ENCODE assay signal across 10 mouse cellular contexts in genomic region chr17:34996411-34997141, GRCm38 (mm10). TPM values are rescaled to one million over a fixed set of nuclear protein-coding genes. Genes with fewer than 3 reads are reported as not detected.
DNase-seq lines count a peak whose midpoint lies in the region; ATAC-seq and TF ChIP-seq lines count a peak whose summit lies in the region.
"Had no signal": no experiment of that assay in that cellular context is flagged by ENCODE, and none has a peak within 500 bp of the region (broad histone marks: within the 10 kb centered on the region; RNA-seq: fewer than 3 reads in every experiment).

No protein-coding gene starts in this region.

- 91% methylated on average over 12 of the region's 14 CpGs for WGBS in forebrain, embryonic 11.5 days
- WGBS in forebrain, postnatal 0 days, result 90% methylated on average over 12 of the region's 14 CpGs
- WGBS in lung, embryonic 14.5 days, result 87% methylated on average over 12 of the region's 14 CpGs
- 82% methylated on average over 12 of the region's 14 CpGs for WGBS in lung, postnatal 0 days
- 89% methylated on average over 12 of the region's 14 CpGs for WGBS in embryonic facial prominence, embryonic 11.5 days
- 59% methylated on average over 13 of the region's 14 CpGs for WGBS in liver, embryonic 13.5 days (ENCODE audit: insufficient replicate concordance)

- no peak overlapping the region; the same call in 1 of the 2 replicates for H3K9ac ChIP-seq in forebrain, embryonic 11.5 days (ENCODE audit: low read length)
- no peak overlapping the region for H3K9ac ChIP-seq in forebrain, postnatal 0 days
- no peak overlapping the region for H3K9ac ChIP-seq in lung, embryonic 14.5 days
- no peak overlapping the region for H3K9ac ChIP-seq in lung, postnatal 0 days (replicated peaks; ENCODE audit: low read depth)
- peak overlapping the region; percentile 22; the same call in 1 of the 2 replicates for H3K9ac ChIP-seq in embryonic facial prominence, embryonic 11.5 days (replicated peaks; ENCODE audit: low read length)
- H3K9ac ChIP-seq in liver, embryonic 13.5 days, result peak overlapping the region; percentile 86
- H3K9ac ChIP-seq: limb, embryonic 15.5 days had no signal

- H3K27ac ChIP-seq in forebrain, embryonic 11.5 days (ENCODE audit: low read depth, low read length), result no peak overlapping the region
- no peak overlapping the region for H3K27ac ChIP-seq in forebrain, postnatal 0 days (ENCODE audit: low read depth, low read length)
- no peak overlapping the region for H3K27ac ChIP-seq in lung, embryonic 14.5 days (ENCODE audit: low read depth)
- no peak overlapping the region for H3K27ac ChIP-seq in lung, postnatal 0 days (ENCODE audit: low read length)
- H3K27ac ChIP-seq in embryonic facial prominence, embryonic 11.5 days (replicated peaks; ENCODE audit: low read depth, low read length), result no peak overlapping the region
- H3K27ac ChIP-seq in liver, embryonic 13.5 days, result peak overlapping the region; percentile 97
- H3K27ac ChIP-seq: limb, embryonic 15.5 days had no signal

- H3K4me2 ChIP-seq in forebrain, embryonic 11.5 days (ENCODE audit: low read depth, low read length, severe bottlenecking), result no peak overlapping the region
- no peak overlapping the region for H3K4me2 ChIP-seq in forebrain, postnatal 0 days (ENCODE audit: low read depth)
- peak overlapping the region; percentile 96 for H3K4me2 ChIP-seq in lung, embryonic 14.5 days
- H3K4me2 ChIP-seq in lung, postnatal 0 days (replicated peaks; ENCODE audit: low read depth, low read length), result no peak overlapping the region
- H3K4me2 ChIP-seq in embryonic facial prominence, embryonic 11.5 days (ENCODE audit: low read depth, low read length), result no peak overlapping the region
- peak overlapping the region; percentile 85 for H3K4me2 ChIP-seq in liver, embryonic 13.5 days
- H3K4me2 ChIP-seq: limb, embryonic 15.5 days had no signal

- TF ChIP-seq CTCF in forebrain, postnatal 0 days (IDR thresholded peaks at IDR 0.05; ENCODE audit: low read depth), result no peak
- no peak for TF ChIP-seq CTCF in lung, embryonic 14.5 days (IDR thresholded peaks at IDR 0.05; ENCODE audit: low read depth)
- TF ChIP-seq CTCF in lung, postnatal 0 days (IDR thresholded peaks at IDR 0.05), result no peak

- peaks cover 4% of the 10 kb centered on the region; the same call in 1 of the 2 replicates for H3K36me3 ChIP-seq in forebrain, embryonic 11.5 days (ENCODE audit: control insufficient read depth, insufficient read depth, low read length)
- H3K36me3 ChIP-seq in forebrain, postnatal 0 days (ENCODE audit: insufficient read depth), result no peaks in the 10 kb centered on the region
- H3K36me3 ChIP-seq in lung, embryonic 14.5 days (ENCODE audit: insufficient read depth), result peaks cover 29% of the 10 kb centered on the region
- no peaks in the 10 kb centered on the region for H3K36me3 ChIP-seq in lung, postnatal 0 days (ENCODE audit: insufficient read depth, low read length)
- no peaks in the 10 kb centered on the region for H3K36me3 ChIP-seq in embryonic facial prominence, embryonic 11.5 days (replicated peaks; ENCODE audit: control insufficient read depth, insufficient read depth, low read depth, low read length)
- H3K36me3 ChIP-seq in liver, embryonic 13.5 days, result peaks cover 42% of the 10 kb centered on the region

- no peak for TF ChIP-seq EP300 in lung, postnatal 0 days (IDR thresholded peaks at IDR 0.05)

- no peak overlapping the region for H3K4me3 ChIP-seq in forebrain, embryonic 11.5 days (ENCODE audit: low read depth, low read length)
- no peak overlapping the region for H3K4me3 ChIP-seq in forebrain, postnatal 0 days (ENCODE audit: low read depth, low read length)
- H3K4me3 ChIP-seq in lung, embryonic 14.5 days (ENCODE audit: low read depth, low read length), result 0 out of 2 replicates have a peak overlapping the region, but pooled peaks have one; percentile 6
- H3K4me3 ChIP-seq in lung, postnatal 0 days (ENCODE audit: low read depth, low read length), result no peak overlapping the region
- no peak overlapping the region for H3K4me3 ChIP-seq in embryonic facial prominence, embryonic 11.5 days (ENCODE audit: low read depth, low read length)
- peak overlapping the region; percentile 79 for H3K4me3 ChIP-seq in liver, embryonic 13.5 days (replicated peaks)
- H3K4me3 ChIP-seq: limb, embryonic 15.5 days had no signal

- H3K4me1 ChIP-seq in forebrain, embryonic 11.5 days (replicated peaks; ENCODE audit: control insufficient read depth, insufficient read depth, low read length), result peaks cover 9% of the 10 kb centered on the region; the same call in 1 of the 2 replicates
- no peaks in the 10 kb centered on the region for H3K4me1 ChIP-seq in forebrain, postnatal 0 days (ENCODE audit: insufficient read depth)
- H3K4me1 ChIP-seq in lung, embryonic 14.5 days (ENCODE audit: insufficient read depth), result peaks cover 13% of the 10 kb centered on the region; the same call in 1 of the 2 replicates
- peaks cover 7% of the 10 kb centered on the region; the same call in 1 of the 2 replicates for H3K4me1 ChIP-seq in lung, postnatal 0 days (ENCODE audit: insufficient read depth, low read depth, low read length)
- H3K4me1 ChIP-seq in embryonic facial prominence, embryonic 11.5 days (ENCODE audit: control insufficient read depth, insufficient read depth, low read length), result no peaks in the 10 kb centered on the region; the same call in 1 of the 2 replicates
- peaks cover 49% of the 10 kb centered on the region for H3K4me1 ChIP-seq in liver, embryonic 13.5 days (replicated peaks)

- no peaks in the 10 kb centered on the region for H3K9me3 ChIP-seq in forebrain, embryonic 11.5 days (ENCODE audit: control insufficient read depth, low read length)
- H3K9me3 ChIP-seq in forebrain, postnatal 0 days (ENCODE audit: low read length), result no peaks in the 10 kb centered on the region
- H3K9me3 ChIP-seq in lung, embryonic 14.5 days (ENCODE audit: low read depth, low read length), result no peaks in the 10 kb centered on the region
- no peaks in the 10 kb centered on the region for H3K9me3 ChIP-seq in lung, postnatal 0 days (ENCODE audit: low read length)
- H3K9me3 ChIP-seq in embryonic facial prominence, embryonic 11.5 days (replicated peaks; ENCODE audit: control insufficient read depth, low read length), result no peaks in the 10 kb centered on the region
- H3K9me3 ChIP-seq in liver, embryonic 13.5 days (replicated peaks), result no peaks in the 10 kb centered on the region
- H3K9me3 ChIP-seq: limb, embryonic 15.5 days had no signal

- no peaks in the 10 kb centered on the region for H3K27me3 ChIP-seq in forebrain, embryonic 11.5 days (ENCODE audit: control insufficient read depth, insufficient read depth, low read length)
- no peaks in the 10 kb centered on the region for H3K27me3 ChIP-seq in forebrain, postnatal 0 days (ENCODE audit: insufficient read depth, low read length)
- no peaks in the 10 kb centered on the region for H3K27me3 ChIP-seq in lung, embryonic 14.5 days (ENCODE audit: insufficient read depth, low read length)
- no peaks in the 10 kb centered on the region for H3K27me3 ChIP-seq in lung, postnatal 0 days (replicated peaks; ENCODE audit: insufficient read depth, low read length)
- H3K27me3 ChIP-seq in embryonic facial prominence, embryonic 11.5 days (ENCODE audit: control insufficient read depth, insufficient read depth, low read length), result no peaks in the 10 kb centered on the region
- H3K27me3 ChIP-seq in liver, embryonic 13.5 days, result no peaks in the 10 kb centered on the region
- H3K27me3 ChIP-seq: limb, embryonic 15.5 days had no signal

- peak; percentile 41 for DNase-seq in forebrain, embryonic 11.5 days (ENCODE audit: low spot score)
- DNase-seq in forebrain, postnatal 0 days, result no peak
- DNase-seq in lung, embryonic 14.5 days, result no peak
- DNase-seq in lung, postnatal 0 days (ENCODE audit: low spot score), result no peak
- no peak for DNase-seq in embryonic facial prominence, embryonic 11.5 days (ENCODE audit: low spot score)
- DNase-seq in liver, embryonic 13.5 days, result no peak
- DNase-seq in frontal cortex, postnatal 25 days (ENCODE audit: low spot score in 2 of 2), result no peak
- DNase-seq in spleen, postnatal 14 days (ENCODE audit: low spot score in 2 of 2), result no peak

- ATAC-seq in forebrain, embryonic 11.5 days (replicated peaks; ENCODE audit: low FRiP score), result no peak
- ATAC-seq in forebrain, postnatal 0 days, result no peak
- no peak for ATAC-seq in lung, embryonic 14.5 days (ENCODE audit: insufficient read depth)
- ATAC-seq in lung, postnatal 0 days, result no peak
- ATAC-seq in embryonic facial prominence, embryonic 11.5 days (replicated peaks; ENCODE audit: insufficient number of reproducible peaks, low FRiP score, low TSS enrichment, low read depth), result no peak
- no peak for ATAC-seq in liver, embryonic 13.5 days (ENCODE audit: low read depth)

RNA-seq across cellular contexts. Expression of gene Vars, which starts 4.2 kb away (rescaled TPM):
- polyA plus RNA-seq in forebrain, embryonic 11.5 days (2014; fragmentation: Nextera tagmentation; extraction: Ambion mirVana), result 169 and 174 TPM in 2 replicates
- total RNA-seq in forebrain, postnatal 0 days (2014; rRNA removed), result 84.4 and 93.4 TPM in 2 replicates
- polyA plus RNA-seq in forebrain, postnatal 0 days (2015; fragmentation: Nextera tagmentation; extraction: Ambion mirVana), result 36.7 and 45.4 TPM in 2 replicates
- 135 and 161 TPM in 2 replicates for polyA plus RNA-seq in lung, embryonic 14.5 days (2014; fragmentation: Nextera tagmentation; extraction: Ambion mirVana)
- polyA plus RNA-seq in lung, postnatal 0 days (2015; fragmentation: Nextera tagmentation; extraction: Ambion mirVana), result 24.6 and 24.7 TPM in 2 replicates
- 73.9 and 85.2 TPM in 2 replicates for polyA plus RNA-seq in embryonic facial prominence, embryonic 11.5 days (2014; fragmentation: Nextera tagmentation; extraction: Ambion mirVana)
- 110 and 112 TPM in 2 replicates for polyA plus RNA-seq in liver, embryonic 13.5 days (2015; fragmentation: Nextera tagmentation; extraction: Ambion mirVana)

RNA-seq across cellular contexts. Expression of gene Lsm2, which starts 14.9 kb away (rescaled TPM):
- 288 and 292 TPM in 2 replicates for polyA plus RNA-seq in forebrain, embryonic 11.5 days (2014; fragmentation: Nextera tagmentation; extraction: Ambion mirVana)
- total RNA-seq in forebrain, postnatal 0 days (2014; rRNA removed), result 29.1 and 38.9 TPM in 2 replicates
- 111 and 120 TPM in 2 replicates for polyA plus RNA-seq in forebrain, postnatal 0 days (2015; fragmentation: Nextera tagmentation; extraction: Ambion mirVana)
- polyA plus RNA-seq in lung, embryonic 14.5 days (2014; fragmentation: Nextera tagmentation; extraction: Ambion mirVana), result 241 and 265 TPM in 2 replicates
- polyA plus RNA-seq in lung, postnatal 0 days (2015; fragmentation: Nextera tagmentation; extraction: Ambion mirVana), result 47.3 and 55.4 TPM in 2 replicates
- 219 and 241 TPM in 2 replicates for polyA plus RNA-seq in embryonic facial prominence, embryonic 11.5 days (2014; fragmentation: Nextera tagmentation; extraction: Ambion mirVana)
- polyA plus RNA-seq in liver, embryonic 13.5 days (2015; fragmentation: Nextera tagmentation; extraction: Ambion mirVana), result 163 and 178 TPM in 2 replicates

RNA-seq across cellular contexts. Expression of gene Vwa7, which starts 19.8 kb away (rescaled TPM):
- polyA plus RNA-seq in forebrain, embryonic 11.5 days (2014; fragmentation: Nextera tagmentation; extraction: Ambion mirVana), result 0.15 and 0.27 TPM in 2 replicates
- 0.14 and 0.31 TPM in 2 replicates for total RNA-seq in forebrain, postnatal 0 days (2014; rRNA removed)
- polyA plus RNA-seq in forebrain, postnatal 0 days (2015; fragmentation: Nextera tagmentation; extraction: Ambion mirVana), result 0.08 TPM in 1 of 2 replicates, not detected in the other
- polyA plus RNA-seq in lung, embryonic 14.5 days (2014; fragmentation: Nextera tagmentation; extraction: Ambion mirVana), result 0.11 and 0.47 TPM in 2 replicates
- 0.30 and 0.36 TPM in 2 replicates for polyA plus RNA-seq in lung, postnatal 0 days (2015; fragmentation: Nextera tagmentation; extraction: Ambion mirVana)
- polyA plus RNA-seq in embryonic facial prominence, embryonic 11.5 days (2014; fragmentation: Nextera tagmentation; extraction: Ambion mirVana), result 0.10 and 0.17 TPM in 2 replicates
- polyA plus RNA-seq in liver, embryonic 13.5 days (2015; fragmentation: Nextera tagmentation; extraction: Ambion mirVana), result 0.08 TPM in 2 replicates

RNA-seq across cellular contexts. Expression of gene Hspa1l, which starts 24.1 kb away (rescaled TPM):
- 1.7 and 1.8 TPM in 2 replicates for polyA plus RNA-seq in forebrain, embryonic 11.5 days (2014; fragmentation: Nextera tagmentation; extraction: Ambion mirVana)
- 0.24 and 0.46 TPM in 2 replicates for total RNA-seq in forebrain, postnatal 0 days (2014; rRNA removed)
- 0.36 and 0.50 TPM in 2 replicates for polyA plus RNA-seq in forebrain, postnatal 0 days (2015; fragmentation: Nextera tagmentation; extraction: Ambion mirVana)
- 0.83 and 1.1 TPM in 2 replicates for polyA plus RNA-seq in lung, embryonic 14.5 days (2014; fragmentation: Nextera tagmentation; extraction: Ambion mirVana)
- 0.70 and 0.79 TPM in 2 replicates for polyA plus RNA-seq in lung, postnatal 0 days (2015; fragmentation: Nextera tagmentation; extraction: Ambion mirVana)
- 1.5 and 2.0 TPM in 2 replicates for polyA plus RNA-seq in embryonic facial prominence, embryonic 11.5 days (2014; fragmentation: Nextera tagmentation; extraction: Ambion mirVana)
- polyA plus RNA-seq in liver, embryonic 13.5 days (2015; fragmentation: Nextera tagmentation; extraction: Ambion mirVana), result 0.10 and 0.34 TPM in 2 replicates
- total RNA-seq: granulocyte monocyte progenitor cell, adult 5-6 weeks had no signal

RNA-seq across cellular contexts. Expression of gene Hspa1a, which starts 24.6 kb away (rescaled TPM):
- 1.6 TPM in 2 replicates for polyA plus RNA-seq in forebrain, embryonic 11.5 days (2014; fragmentation: Nextera tagmentation; extraction: Ambion mirVana)
- 7.9 and 13.8 TPM in 2 replicates for total RNA-seq in forebrain, postnatal 0 days (2014; rRNA removed)
- 7.6 and 8.5 TPM in 2 replicates for polyA plus RNA-seq in forebrain, postnatal 0 days (2015; fragmentation: Nextera tagmentation; extraction: Ambion mirVana)
- polyA plus RNA-seq in lung, embryonic 14.5 days (2014; fragmentation: Nextera tagmentation; extraction: Ambion mirVana), result 2.0 and 2.1 TPM in 2 replicates
- polyA plus RNA-seq in lung, postnatal 0 days (2015; fragmentation: Nextera tagmentation; extraction: Ambion mirVana), result 8.2 and 11.9 TPM in 2 replicates
- polyA plus RNA-seq in embryonic facial prominence, embryonic 11.5 days (2014; fragmentation: Nextera tagmentation; extraction: Ambion mirVana), result 1.7 and 1.8 TPM in 2 replicates
- 2.1 and 2.3 TPM in 2 replicates for polyA plus RNA-seq in liver, embryonic 13.5 days (2015; fragmentation: Nextera tagmentation; extraction: Ambion mirVana)

Comparison
In these comparisons a context has a peak if more than half of its experiments do, and no peak if none do; other contexts are left out.
1. H3K4me2 ChIP-seq: peak in lung, embryonic 14.5 days (single experiment) and liver, embryonic 13.5 days (single experiment); none in forebrain, embryonic 11.5 days (single experiment), forebrain, postnatal 0 days (single experiment), lung, postnatal 0 days (single experiment) and embryonic facial prominence, embryonic 11.5 days (single experiment).
2. H3K4me3 ChIP-seq: peak in lung, embryonic 14.5 days (single experiment) and liver, embryonic 13.5 days (single experiment); none in forebrain, embryonic 11.5 days (single experiment), forebrain, postnatal 0 days (single experiment), lung, postnatal 0 days (single experiment) and embryonic facial prominence, embryonic 11.5 days (single experiment).
3. H3K9ac ChIP-seq: peak in embryonic facial prominence, embryonic 11.5 days (single experiment) and liver, embryonic 13.5 days (single experiment); none in forebrain, embryonic 11.5 days (single experiment), forebrain, postnatal 0 days (single experiment), lung, embryonic 14.5 days (single experiment) and lung, postnatal 0 days (single experiment).